Mouse (Mus musculus): ENCODE measurements around the gene Ednrb.
"Not testable (repeated sequence)": the region's sequence is repeated elsewhere in the genome, so short reads cannot be mapped to it uniquely, and the experiment has no call there.

Ednrb gene

DNA sequence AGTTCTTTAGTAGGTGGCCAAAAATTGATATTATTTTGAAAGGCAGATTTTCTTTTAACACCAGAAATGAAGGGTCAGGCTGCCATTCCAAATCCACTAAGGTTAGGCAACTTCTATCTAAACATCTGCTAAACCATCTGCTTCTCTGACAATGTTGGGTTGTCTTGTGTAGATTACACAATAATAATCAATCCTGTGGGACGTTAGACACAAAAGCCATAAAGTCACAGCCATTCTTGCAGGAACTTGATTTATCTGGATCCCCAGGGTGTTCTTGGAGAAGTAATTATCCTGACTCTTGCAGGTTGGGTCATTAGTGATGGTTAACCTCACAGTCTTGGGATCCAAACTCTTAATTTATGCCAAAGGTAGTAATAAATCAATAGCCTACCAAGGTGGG lies 21.6 kb downstream of the Ednrb start:
- DNase-seq (ENCODE audit: low read depth) = no peak

DNA sequence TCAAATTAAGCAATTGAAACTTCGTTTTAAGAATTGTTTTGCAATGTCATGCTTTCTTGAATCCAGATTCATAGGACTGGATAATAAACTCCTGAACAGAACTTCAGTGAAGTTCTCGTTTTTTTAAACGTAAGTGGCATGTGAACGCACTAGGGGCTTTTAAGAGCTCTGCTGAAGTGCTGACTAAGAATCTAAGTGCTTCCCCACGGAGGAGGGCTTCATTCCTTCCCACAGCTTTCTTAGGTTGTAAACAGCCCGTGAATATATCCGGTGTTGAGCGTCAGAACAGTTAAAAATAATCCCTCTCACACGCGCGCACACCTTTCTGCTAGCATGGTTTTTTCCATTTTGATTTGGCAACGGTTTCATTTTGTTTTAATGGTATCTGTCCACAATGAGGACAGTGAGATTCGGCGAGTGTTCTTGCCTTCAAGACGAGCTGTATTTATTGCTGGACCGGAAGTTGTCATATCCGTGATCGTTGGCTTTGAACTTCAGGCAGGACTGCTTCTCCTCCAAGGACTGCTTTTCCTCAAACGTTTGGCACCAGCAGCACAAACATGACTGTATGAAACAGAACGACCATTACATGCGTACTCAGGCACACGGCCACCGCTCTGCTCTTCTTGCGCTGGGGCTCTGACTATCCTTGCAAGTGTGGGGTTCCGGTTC lies 27.4 kb downstream of the Ednrb start:
- DNase-seq (ENCODE audit: low read depth) = no peak

DNA sequence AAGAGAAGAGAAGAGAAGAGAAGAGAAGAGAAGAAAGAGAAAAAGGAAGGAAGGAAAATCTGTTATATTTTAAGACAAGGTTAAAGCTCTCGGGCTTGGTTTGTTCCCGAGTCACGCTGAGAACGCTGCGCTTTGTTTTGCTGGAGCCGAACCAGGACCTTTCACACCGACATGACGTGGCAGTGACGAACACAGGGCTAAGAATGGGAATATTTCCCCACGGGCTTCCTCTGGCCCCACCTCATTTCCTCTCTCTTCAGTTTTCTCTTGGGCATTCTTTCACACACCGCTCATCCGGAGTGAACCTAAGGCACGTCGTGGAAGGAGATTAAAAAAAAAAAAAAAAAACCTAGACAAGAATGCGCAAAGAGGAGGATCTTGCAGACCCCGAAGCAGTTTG lies 28.7 kb downstream of the Ednrb start:
- DNase-seq (ENCODE audit: low read depth) = no peak

DNA sequence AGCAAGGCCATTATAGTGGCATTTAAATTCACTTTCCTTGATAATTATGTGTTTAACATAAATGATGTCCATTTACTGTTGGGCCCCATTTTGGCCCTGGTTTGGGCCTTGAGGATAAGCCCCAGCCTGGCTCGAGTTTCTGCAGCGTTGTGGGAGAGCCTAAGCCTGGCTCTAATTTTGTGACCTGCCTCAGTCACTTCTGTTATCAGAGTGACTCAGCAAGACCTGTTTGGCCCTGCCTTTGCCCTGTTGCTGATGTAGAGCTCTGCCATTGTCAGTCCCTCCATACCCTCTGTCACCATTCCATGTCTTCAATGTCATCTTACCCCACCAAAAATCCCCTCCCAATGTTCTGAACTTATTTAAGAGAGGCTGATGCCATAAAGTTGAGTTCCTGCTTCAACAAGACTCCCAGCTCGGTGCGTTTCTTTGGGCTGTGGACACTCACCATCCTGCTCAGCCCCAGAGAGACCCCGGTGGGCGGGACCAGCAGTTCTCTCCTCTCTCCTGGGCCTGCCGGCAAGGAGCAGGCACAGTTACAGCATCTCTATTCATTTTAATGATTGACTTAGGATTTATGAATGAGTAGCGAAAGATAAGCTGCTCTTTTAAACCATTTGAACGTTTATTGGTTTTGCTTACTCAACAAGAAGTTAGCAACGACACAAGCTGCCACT lies 30.0 kb downstream of the Ednrb start:
- peak; percentile 36 for DNase-seq (ENCODE audit: low read depth)

DNA sequence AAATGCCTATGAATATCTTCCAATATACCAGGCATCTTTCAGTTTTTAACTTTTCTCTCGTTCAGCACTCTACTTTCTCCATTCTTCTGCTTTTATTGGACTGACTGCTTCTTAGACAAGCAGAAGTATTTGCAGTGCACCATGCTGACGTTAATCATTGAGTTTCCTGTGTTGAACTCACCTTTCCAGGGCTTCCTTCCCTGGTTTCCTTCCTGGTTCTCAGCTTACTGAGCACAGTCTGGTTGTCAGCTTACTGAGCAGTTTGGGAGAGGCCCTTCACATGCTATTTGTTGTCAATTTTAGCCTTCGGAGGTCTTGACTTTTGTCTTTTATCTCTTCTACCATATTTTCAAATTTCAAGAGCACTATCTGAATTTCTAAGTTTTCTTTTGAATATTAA lies 31.0 kb downstream of the Ednrb start:
- peak; percentile 10 for DNase-seq (ENCODE audit: low read depth)

DNA sequence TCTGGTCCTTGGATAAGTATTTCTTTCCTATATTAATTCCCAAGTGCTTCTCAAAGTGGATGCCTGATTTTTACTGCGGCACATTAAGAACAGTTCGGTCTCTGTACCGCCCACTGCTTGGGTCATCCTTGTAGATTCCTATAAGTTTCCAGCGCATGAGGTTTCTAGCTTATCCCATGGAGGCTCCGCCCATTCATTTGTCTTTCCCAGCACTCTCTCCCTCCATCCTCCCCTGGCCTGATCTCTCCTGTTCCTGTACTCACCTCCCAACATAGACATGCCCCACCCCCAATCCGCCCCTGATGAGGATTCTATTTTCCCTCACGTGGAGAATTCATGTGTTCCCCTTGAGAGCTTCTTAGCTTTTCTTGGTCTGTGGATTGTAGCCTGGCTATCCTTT lies 32.9 kb downstream of the Ednrb start:
- no peak for DNase-seq (ENCODE audit: low read depth)

DNA sequence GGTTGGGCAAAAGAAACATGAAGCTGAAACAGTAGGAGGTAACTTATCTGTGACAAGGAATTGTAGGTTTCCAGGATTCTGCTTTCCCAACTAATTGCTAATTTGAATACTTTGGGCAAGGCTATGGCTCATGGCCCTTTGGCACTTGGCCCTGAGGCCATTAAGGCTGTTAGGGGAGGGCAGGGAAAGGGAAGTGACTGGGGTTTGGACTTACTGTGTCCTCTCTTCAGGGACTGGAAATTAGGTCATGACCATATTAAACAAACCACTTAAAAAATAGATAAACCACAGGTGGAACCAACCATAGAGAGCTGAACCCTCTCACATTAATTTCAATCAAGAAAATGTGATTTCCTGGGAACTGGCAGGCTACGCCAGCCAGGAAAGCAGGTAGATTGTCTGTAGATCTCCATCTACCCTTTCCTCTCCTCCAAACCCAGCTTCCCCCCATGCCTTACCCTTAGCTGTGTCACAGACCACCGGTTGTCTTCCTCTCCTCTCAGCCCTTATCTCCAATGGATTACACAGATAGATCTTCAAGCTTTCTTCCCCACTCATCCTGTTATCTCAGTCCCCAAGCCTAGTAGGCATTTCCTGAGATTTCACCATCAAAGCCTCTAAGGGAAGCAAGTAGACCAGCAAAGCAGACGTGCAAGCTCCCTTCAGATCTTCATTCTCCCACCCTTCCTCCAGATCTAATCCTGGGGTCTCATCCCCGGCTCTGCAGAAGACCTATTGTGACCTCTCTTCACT lies 40.1 kb downstream of the Ednrb start:
- DNase-seq (ENCODE audit: low read depth) = peak; percentile 93

DNA sequence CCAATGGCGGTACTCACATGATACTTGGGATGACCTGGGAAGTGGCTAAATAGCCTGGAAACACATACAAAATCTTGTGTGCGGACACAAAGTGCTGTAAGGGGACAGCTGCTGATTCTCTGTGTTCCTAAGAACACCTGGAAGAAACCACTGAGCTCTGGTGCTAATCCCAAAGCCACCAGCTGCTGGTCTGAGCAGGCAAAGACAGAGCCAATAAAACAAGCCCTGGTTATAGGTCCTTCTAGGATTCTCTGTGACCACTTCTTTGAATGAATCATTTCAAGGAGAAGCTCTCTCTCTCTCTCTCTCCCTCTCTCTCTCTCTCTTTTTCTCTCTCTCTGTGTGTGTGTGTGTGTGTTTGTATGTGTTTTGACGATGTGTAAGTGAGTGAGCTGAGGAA lies 47.1 kb downstream of the Ednrb start:
- no peak for DNase-seq (ENCODE audit: low read depth)

DNA sequence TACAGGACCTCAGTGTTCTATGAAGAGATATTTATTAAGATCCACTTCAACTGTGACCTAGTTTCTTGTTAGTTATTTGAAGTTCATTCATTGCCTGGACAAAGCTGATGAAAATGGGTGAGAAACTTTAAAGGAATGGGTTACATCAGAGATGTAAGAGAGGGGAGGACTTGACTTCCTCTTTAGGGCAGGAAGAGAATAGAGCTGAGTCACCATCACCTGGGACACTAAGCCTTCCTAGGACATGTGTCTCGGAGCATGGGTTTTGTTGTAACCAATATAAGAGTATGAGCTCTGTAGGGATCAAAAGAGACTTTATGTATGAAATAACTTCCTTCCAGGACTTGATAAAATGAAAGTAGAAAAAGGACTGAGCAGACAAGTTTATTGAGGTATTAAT lies 48.6 kb downstream of the Ednrb start:
- DNase-seq (ENCODE audit: low read depth) = peak; percentile 68

DNA sequence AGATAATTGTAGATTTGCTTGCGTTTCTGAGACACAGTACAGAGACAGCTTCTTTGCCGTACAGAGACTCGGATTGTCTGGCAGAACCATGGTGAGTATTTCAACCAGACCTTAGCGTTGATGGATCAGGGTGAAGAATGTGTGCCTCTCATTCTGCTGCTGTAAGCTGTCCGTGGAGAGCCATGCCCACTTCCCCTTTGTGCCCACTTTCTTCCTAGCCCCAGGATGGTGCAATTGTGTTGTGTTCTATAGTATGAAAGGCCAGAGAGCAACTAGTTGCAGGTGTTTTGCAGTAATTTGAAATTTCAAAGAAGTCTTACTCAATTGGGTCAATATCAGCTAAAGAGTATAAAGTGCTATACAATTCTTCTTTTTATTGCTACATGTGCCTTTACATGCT lies 50.8 kb downstream of the Ednrb start:
- peak; percentile 59 for DNase-seq (ENCODE audit: low read depth)

DNA sequence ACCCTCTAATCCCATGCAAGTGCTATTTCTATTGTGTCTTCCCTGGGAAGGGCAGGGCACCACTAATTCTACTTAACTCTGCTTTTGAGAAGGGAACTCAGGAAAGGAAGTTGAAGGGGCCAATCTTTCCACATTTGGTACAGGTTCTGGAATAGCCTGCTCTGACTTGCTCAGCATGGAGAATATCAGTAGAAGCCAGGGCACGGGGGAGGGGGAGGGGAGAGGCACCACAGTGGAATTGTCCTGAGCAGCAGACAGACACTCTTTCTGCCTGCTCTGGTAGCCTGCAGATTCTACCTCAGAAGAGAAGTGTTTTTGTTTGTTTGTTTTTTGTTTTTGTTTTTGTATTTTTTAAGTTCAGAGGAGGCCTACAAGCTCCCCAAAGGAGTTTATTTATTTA lies 51.5 kb downstream of the Ednrb start:
- no peak for DNase-seq (ENCODE audit: low read depth)

DNA sequence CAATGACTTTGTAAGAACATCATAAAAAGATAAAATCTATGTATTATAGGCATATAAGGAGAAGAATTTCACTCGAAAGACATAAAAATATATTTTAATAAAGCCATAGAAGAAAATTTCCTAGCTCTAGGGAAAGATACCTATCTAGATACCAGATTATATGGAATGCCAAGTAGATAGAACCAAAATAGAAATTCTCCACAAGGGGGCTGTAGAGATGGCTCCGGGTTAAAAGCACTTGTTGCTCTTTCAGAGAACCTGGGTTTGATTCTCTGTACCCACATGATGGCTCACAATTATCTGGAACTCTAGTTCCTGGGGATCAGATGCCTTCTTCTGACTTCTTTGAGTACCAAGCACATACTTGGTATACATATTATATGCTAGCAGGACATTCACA lies 56.7 kb downstream of the Ednrb start:
- peak; percentile 32 for DNase-seq (ENCODE audit: low read depth)

DNA sequence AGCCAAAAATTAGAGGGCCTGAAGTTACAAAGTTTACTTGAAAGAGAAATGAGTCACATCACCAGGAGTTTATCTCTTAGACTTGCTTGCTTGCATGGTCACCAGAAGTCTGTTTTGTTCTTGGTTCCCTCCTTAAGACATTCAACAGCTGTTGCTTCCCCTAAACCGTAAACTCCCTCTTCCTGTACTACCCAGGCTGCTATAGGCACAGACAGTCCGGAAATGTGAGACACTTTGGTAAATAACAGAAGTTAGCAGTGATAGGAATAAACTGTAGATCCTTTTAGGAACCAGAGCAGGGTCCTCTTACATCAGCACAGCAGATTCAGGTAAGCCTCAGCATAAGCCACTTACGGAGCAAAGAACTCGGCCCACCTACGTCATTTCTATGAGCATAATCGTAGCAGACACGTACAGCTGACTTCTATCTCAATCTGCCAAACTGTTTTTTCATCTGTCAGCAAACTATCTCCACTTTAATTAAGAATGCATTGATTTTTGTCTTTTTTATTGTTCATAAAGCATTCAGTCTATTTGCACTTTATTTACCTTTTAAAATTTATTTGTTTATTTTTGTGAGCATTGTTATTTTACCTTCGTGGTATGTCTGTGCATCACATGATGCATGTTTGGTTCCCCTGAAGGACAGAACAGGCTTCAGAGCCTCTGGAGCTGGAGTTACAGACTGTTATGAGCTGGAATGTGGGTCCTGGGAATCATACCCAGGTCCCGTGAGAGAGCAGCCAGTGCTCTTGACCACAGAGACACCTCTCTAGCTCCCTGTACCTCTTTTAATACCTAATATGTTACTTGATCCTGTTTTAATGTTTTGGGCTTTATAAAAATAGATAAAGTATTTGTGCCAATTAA lies 58.9 kb downstream of the Ednrb start:
- peak; percentile 95 for DNase-seq (ENCODE audit: low read depth)

DNA sequence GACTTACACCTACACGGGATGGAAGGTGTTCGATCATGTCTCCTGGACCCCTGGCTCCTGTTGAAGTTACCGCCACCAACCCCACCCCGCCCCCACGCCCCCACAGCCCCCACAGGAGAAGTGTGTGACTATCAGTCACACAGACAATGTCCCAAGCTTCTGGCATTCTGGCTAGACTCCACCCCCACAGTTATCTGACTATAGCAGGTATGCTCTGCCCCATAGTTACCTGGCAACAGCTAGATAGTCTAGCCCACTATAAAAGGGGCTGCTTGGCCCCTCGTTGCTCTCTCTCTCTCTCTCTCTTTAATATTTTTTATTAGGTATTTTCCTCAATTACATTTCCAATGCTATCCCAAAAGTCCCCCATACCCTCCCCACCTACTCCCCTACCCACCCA lies 63.9 kb downstream of the Ednrb start:
- DNase-seq (ENCODE audit: low read depth) = not testable (repeated sequence)

DNA sequence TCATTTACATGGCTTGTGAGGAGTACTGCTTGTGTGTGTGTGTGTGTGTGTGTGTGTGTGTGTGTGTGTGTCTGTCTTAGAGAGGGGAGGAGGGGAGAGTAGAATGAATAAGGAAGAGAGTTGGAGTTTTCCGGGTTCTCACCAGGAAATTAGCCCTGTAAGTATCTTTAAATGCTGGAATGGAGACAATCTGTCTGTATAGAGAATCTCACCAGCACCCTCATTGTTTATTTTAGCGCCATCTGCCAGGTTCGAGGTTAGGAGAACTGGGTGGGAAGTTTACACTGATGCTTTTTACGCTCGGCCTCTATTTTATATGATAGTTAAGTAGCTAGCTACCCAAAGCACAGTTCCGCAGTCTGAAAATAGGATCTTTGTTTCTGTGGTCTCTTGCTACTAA lies 64.9 kb downstream of the Ednrb start:
- no peak for DNase-seq (ENCODE audit: low read depth)

DNA sequence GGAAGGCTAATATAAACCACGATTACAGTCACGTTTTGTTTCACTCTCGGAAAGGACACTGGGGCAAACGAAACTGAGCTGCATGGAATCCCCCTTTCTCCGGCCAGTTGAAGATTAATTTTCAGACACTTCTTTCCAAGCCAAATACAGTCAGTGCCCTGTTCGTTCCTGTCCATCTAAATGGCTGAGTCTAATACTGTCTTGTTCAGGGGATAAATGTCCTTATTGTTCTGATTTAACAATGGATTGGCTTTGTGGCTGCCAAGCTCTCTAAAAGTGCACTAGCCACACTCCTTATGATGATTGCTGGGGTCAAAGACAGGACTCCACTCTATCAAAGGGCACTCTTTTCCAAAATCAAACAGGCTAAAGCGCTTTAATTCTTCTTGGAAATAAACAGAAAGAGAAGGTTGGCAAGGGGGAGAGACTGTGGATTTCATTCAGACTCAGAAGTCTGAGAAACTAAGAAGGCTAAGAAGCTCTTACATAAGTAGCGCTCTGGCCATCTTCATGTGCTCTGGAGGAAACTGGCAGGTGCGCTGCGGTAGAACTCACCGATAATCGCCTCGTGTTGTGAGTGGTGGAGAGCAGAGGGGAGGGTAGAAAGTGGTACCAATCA lies 65.6 kb downstream of the Ednrb start:
- no peak for DNase-seq (ENCODE audit: low read depth)

DNA sequence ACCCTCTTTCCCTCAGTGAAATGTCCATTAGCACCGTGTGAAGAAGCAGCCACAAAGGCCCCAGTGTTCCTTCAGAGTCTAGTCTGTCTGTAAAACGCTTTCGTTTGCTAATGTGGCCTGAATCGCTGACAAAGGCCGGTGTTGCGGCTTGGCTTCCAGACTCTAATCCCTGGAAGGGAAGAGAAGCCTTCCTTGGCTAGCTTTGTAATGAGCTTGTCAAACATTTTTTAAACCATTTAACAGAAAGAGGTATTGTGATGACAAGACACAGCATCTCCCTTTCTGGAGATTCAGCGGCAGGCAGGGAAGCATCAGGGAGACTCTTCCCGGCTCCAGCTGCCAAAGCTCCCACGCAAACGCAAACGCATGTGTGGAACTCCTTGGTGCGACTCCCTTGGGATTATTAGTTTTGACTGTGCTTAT lies 66.2 kb downstream of the Ednrb start:
- DNase-seq (ENCODE audit: low read depth) = no peak

DNA sequence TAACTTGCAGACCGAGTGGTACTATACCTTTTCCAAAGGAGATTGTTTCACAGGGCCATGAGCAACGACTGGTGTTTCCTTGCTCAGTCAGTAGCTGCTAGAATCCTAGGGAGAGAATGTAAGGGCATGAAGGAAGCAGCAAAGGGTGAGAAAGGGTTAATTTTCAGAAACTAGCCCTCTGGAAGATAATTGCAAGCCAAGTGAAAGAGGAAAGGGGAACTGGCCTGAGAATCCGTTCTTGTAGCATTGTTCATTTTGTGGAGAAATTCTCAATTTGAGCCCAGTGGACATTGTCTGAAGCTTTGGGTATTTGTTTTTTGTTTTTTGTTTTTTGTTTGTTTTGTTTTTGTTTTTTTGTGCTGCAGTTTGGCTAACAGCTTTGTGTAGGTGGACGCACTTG lies 66.8 kb downstream of the Ednrb start:
- no peak for DNase-seq (ENCODE audit: low read depth)

DNA sequence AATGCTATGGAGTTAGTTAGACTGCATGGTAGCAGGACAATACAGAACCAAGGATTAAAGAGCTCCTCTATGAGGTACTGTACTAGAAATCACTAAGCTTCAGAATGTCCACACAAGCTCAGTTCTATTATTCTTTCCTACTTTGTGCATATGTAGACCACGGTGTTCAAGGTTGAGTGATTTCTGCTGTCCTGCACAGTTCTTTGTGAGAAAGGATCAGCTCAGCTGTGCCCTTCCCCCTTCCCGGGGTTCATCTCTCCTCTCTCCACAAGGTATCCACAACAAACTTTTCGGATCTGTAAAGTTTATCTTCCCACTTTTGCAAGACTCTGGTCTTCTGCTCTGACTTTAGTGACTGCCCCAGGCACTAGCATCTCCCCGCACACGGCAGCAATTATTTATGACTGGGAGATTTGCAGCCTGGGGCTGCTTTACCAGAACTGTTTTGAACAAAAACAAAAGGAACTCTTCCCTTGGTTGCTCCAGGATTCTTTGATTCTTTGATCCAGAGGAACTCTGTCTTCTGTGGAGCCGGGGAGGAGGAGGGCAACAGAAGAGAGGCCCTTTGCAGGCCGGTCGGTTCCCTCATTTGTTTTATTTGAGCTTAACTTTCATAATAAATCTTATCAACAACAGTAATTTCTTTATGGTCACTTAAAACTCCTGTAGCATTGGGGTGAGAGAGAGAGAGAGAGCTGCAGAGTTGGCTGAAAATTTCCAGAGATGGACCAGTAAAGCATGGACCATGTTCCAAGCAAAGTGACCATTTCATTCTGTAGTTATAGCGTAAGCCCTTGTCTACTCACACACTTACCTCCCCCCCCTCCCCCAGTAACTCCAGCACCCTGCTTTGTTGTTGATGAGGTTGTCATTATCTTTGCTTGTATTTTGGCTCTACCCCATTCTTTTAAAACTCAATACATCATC lies 74.6 kb downstream of the Ednrb start:
- DNase-seq (ENCODE audit: low read depth) = no peak

DNA sequence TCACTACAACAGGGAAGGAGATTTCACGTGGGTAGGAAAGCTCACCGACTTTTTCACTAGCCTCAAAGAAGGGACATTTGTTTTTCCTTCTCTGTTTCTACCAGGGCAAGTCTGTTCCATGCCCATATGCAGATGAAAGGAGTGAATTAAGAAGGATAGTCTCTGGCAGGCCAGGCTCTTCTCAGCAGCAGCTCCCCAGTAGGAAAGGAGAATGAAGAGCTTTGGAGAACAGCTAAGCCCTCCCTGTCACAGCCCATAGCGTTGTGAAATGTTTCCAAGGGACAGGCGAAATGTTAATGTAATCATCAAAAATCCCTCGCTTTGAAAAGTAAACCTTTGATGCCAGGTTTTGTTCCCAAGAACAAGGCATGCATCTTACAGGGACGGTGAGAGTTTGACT lies 76.7 kb downstream of the Ednrb start:
- DNase-seq (ENCODE audit: low read depth) = no peak

All from 416B (cell line).